Mouse (Mus musculus) adipocyte (in vitro differentiated cells): ENCODE results near the gene Zmynd19.
"Not testable (repeated sequence)": the region's sequence is repeated elsewhere in the genome, so short reads cannot be mapped to it uniquely, and the experiment has no call there.

Experiments used
- DNase-seq: peaks from one replicate; pipeline ENCODE4 v3.0.0-alpha.2; 2016; ENCODE audit warnings: low spot score

Gene Zmynd19

DNA sequence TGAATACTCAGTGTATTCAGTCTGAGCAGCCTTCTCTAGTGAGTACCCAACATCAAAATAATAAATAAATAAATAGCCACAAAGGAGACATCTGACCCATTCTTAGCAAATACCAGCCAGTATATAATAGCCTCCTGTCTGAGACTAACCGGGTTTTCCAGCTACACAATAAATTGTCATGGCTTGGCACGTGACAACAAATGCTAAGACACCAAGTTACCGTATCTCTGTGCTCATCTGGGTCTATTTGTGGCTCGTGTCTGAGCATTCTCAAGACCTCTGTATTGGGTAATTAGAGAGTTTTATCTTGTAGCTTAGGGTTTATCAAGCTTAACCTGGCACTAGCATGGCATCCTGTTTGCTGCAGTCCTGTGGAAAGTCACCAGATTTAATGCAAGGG, 7.5 kb upstream of the Zmynd19 start:
- DNase-seq: no peak

DNA sequence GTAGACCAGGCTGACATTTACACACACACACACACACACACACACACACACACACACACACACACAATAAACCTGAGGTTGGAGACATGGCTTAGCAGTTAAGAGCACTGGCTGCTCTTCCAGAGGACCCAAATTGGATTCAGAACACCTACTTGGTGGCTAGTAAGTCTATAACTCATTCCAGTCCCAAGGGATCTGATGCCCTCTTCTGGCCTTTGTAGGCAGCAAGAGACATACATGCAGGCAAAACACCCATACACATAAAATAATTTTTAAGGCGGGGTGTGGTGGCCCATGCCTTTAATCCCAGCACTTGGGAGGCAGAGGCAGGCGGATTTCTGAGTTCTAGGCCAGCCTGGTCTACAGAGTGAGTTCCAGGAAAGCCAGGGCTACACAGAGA, 5.3 kb upstream of the Zmynd19 start:
- not testable (repeated sequence) for DNase-seq

DNA sequence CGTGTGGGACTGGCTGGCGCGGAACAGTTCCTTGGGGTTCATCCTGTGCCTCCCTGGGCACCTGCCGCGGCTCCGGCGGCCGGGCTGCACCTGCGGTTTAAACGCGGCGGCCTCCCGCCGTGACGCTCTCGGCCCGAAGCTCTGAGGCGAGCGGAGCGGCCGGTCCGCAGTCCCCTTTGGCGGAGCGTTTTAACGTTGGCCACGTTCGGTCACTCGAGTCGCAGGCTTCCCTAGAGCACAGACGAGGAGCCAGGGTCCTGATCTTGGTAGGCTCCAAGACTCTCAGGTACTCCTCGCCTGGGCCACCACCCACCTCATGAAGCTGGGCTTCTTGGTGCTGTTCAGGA, 570 bp downstream of the Zmynd19 start:
- no peak for DNase-seq

DNA sequence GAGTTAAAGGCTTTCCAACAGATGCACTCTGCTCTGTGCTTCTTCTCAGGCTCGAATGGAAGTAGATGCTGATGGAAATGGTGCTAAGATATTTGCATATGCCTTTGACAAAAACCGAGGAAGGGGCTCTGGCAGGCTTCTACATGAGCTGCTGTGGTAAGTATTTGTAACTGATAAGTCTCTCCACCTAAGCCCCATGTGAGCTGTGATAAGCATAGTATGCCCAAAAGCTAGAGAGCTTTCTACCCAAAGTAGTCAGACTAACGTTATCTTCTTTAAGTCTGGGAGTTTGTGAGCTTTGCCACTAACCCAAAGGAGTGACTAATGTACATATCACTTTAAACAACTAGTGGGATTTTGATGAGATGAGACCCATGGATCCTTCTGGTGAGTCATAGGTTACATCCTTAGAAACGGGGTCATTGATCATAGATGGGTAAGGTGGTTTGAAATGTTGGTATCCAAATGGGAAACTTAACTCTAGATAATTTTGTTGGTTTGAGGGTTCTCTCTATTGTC, 3.0 kb downstream of the Zmynd19 start:
- no peak for DNase-seq

DNA sequence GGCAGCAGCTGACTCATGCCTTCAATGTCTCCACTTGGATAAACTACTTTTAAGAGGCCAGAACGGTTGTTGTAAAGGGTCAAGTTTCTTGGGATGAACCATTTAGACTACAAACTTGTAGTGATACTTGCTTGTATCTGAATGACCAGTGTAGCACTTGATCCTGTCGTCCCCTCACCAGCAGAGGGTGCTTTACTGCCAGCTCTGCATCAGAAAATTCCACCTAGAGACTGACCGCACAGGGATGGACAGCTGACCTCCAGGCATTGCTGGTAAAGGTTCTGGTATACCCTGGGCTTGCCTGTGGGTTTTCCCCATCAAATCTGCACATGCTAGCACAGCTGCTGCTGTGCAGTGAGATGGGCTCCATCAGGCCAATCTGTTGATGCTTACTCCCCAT, 11.3 kb downstream of the Zmynd19 start:
- DNase-seq: peak; percentile 31

DNA sequence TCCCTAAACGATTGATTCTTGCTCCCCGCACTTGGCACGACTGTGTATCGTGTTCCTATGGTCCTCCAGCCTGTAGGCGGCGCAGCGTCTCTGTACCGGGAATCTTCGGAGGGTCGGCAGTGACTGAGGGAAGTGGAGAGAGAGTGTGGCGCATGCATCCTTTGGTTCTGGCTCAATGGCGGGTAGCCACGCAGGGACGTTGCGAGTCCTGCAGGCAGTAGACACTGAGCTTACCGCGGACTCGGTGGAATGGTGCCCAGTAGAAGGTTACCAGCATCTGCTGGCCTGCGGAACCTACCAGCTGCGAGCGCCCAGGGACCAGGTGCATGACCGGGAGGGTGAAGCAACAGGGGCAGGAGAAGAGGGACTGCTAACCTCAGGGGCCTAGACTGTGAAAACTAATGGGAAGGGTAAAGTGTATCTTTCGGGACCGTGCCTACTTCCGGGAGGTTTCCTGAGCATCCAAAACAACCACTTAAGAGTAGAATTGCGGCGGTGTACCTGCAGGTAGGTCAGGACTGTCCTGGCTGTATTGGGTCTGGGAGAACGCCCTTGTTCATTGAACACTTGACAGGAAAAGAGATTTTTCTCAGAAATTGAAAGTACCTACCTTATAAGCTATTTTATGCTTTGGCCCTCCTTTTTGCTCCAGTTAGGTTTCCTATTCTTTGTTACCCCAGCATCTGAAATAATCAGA, 12.9 kb downstream of the Zmynd19 start, which contains the start of gene Dph7:
Gene Dph7, plus strand, starts transcription at position 97 of the 697 bp plus-strand sequence.
- DNase-seq: peak; percentile 79

DNA sequence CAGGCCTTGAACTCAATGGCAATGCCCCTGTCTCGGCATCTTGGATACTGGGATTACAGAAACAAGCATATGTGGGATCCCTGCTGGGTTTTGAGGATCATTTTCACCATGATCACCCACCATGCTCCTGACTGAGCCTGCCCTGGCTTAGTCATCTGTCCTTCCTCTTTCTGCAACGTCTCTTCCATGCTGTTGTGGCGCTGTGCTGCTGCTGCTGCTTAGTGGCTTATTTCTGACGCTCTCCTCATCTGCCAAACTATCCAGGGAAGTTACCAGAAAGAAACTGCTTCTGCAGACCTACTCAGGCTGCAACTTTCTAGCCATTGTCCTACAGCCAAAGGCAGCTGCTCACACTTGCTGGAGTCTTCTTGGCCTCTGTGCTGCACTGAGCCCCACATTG, 20.8 kb downstream of the Zmynd19 start:
- no peak for DNase-seq

DNA sequence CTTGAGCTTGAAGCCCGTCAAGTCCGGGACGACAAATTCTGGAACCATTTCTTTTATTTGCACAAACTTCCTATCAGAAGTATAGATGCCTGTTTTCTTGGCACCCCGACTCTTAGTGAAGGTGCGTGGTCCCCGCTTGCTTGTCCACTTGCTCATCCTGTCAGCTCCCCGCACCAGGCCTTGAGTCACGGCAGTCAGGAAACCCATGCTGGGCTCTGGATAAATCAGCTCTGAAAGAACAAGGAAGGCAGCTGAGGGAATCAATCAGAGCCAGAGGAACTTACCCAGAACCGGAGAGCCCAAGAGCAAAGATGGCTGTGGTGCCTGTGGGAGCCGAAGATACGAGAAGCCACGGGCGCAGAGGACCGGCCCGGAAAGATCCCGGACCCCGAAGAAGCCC, 24.9 kb downstream of the Zmynd19 start:
- not testable (repeated sequence) for DNase-seq

DNA sequence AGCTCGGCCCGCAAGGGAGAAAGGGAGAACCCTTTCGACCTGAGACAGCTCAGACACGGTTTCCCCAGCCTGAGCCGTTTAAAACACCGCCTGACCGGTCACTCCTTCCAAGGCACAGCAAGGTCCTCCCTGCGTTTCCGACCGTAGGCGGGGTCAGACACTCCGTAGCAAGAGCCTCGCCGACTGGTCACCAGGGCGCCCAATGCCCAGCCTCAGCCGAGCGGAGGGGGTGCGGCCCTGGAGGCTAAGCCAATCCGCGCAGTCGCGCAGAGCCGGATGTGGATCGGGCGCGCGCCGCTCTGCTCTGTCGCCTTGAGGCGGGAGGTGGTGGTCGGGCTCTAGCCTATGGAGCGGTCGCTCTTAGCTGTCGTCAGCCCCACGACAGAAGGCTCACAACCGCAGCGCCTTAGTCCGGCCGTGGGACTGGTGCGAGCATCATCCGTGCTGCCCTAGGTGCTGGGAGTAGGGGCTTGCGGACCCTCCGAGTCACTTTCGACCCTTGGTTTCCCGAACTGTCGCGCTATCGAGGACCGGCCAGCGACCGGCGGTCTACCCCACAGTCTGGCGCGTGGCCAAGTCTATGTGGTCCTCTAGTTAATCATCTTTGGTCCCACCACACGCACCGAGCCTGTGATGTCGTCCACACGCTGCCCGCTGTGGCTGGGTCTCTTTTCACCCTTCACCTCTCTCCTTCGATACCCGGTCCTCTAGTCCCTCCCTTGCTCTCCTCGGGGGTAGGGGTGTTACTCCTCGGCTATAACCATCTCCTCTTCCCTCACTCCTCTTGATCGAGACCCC, 25.5 kb downstream of the Zmynd19 start, which contains the start of gene Mrpl41:
Gene Mrpl41, minus strand, starts transcription at position 193 of the 798 bp plus-strand sequence.
- peak; percentile 93 for DNase-seq

DNA sequence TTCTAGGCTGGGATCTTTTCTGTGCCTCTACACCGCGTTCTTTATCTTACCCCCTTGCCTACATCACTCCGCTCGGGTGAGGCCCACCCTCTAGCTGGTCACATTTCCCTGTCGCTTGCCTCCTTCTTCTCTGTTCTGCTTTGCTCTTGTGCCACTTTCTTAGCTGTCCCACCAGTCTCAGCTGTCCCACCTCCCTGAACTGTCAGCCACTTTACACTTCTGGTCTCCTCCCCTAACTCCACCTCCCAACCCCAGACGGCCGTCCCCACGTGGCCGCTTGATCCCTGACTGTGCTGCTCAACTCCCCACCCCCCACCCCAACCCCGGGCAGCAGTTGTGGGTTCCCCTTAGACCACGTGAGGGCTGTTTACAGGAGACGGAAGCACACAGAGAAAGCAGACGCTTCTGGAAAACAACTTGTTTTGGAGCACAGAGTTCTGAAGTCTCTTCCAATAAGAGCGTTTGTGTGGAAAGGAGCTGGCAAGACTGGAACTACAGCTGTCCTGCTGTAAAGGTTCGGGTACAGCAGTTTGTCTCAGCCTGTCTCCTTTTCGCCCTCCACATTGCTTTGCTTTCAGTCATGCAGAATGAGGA, 26.2 kb downstream of the Zmynd19 start, which contains the start of gene Pnpla7:
Gene Pnpla7, plus strand, starts transcription at position 330 of the 594 bp plus-strand sequence.
- DNase-seq: peak; percentile 87

DNA sequence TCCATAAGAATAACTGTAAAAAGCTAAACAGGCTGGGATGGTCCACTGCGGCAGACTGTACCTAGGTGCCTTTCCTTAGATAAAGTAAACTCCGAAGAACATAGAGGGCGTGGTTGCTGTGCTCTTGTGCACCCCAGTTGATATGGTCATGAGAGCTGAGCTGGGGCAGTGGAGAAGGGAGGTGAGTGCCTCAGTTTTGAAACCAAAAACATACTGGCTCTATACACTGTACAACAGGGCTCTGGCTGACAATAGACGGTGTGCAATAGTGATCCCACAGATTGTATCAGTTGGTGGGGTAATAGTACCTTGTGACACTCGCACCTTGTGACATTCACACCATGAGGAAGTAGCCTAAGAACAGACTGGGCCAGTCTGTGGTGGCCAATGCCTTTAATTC, 27.4 kb downstream of the Zmynd19 start:
- DNase-seq: peak; percentile 34

DNA sequence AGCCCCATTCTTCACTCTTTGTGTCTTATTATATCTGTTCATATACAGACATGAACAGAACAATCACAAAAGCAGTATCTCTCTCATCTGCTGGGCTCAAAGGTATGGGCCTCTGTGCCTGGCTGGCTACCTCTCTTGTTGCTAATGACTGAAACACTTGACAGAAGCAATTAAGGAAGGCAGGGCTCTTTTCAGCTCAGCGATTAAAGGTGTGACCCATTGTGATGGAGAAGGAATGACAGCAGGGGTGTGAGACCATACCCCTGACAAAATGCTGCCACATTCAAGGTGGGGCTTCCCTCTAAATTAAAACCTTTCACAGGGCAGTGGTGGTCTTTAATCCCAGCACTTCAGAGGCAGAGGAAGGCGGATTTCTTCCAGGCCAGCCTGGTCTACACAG, 38.2 kb downstream of the Zmynd19 start:
- no peak for DNase-seq

DNA sequence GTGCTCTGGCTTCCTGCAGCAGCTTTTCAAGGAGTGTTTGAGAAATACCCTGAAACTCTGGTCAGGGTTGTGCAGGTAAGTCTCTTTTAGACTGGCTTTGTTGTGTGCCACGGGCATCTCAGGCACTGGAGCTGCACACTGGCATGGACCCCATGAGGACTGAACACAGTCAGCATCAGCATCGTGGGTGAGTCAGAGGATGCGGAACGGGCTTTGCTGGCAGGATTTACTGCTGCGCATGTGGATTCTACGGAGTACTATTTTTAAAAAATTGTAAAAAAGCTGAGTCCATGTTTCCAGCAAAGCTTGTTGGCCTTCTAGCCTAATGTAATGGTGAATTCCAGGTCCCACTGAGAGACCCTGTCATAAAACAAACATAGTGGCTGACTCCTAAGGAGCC, 45.7 kb downstream of the Zmynd19 start:
- DNase-seq: no peak

DNA sequence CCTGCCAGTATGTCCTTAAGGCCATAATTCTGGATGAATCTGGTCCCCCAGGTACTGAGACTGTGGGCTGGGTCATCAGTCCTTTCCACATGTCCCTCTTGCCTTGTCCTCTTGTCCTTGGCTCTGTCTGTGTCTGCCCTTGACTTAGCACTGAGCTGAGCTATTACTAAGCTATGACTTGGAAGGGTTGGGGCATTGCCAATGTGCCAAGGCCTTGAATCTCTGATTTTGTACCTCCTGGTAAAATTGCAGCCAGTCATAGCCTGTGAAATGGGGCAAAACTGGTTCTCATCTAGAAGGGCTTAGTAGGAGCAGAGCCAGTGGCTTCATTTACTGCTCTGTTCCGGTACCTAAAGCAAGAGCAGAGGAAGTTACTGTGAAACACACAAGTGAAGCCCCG, 46.9 kb downstream of the Zmynd19 start:
- no peak for DNase-seq

DNA sequence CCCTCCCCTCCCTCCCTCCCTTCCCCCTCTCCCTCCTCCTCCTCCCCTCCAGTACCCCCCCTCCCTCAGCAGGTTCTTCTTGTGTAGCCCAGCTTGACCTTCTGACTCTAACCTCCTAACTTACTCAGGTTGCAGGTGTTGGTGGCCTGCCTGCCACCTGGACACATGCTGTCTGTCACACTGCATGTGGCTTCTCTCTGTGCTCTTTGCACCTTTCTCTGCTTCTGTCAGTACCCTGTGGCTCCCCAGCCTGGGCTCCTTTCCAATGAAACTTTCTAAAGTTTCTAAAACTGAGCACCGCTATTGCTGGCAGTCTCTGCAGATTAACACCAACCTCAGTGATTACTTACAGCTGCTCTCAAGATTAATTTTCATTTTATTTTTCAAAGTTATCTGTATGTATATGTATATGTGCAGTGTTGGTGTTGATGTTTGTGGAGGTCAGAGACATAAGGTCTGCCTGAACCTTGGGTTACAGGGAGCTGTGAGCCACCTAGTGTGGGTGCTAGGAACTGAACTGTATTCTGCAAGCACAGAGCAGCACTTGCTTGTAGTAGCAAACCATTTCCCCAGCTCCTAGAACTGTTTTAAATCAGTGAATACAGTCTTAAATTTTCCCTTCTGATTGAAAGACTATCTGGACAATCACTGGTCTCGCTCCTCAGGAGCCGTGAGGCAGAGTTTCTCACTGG, 51.1 kb downstream of the Zmynd19 start:
- peak; percentile 36 for DNase-seq

DNA sequence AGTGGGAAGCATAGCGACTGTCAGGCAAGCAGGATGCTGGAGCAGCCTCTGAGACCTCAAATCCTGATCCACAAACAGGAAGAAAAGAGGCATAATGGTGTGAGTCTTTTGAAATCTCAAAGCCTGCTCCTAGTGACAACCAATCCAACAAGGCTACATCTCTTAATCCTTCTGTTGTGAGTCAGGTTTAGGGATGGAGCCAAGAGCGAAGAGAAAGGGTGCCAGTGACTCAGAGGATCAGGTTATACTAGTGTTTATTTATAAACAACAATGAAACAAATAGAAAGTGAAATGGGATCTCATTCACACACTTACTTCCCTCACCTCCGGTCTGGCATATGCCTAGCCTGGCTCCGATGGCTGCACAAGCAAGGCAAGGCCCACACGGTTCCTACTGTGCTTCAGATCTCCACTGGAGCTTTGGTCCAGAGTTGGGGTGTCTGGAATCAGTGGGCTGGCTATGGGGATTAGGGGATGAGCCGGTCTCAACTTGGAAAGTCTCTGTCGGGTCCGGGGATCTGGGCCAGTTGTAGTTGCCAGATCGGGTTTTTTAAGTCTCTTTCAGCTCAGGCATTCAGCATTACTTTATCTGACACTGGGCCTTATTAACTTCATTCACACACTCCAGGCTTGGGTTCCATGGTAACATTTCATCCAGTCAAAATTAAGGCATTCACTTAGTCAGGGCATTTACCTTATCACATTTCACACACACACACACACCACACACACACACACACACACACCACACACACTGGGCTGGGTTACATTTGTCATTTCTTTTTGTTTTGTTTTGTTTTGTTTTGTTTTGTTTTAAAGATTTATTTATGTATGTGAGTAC, 54.6 kb downstream of the Zmynd19 start:
- no peak for DNase-seq

DNA sequence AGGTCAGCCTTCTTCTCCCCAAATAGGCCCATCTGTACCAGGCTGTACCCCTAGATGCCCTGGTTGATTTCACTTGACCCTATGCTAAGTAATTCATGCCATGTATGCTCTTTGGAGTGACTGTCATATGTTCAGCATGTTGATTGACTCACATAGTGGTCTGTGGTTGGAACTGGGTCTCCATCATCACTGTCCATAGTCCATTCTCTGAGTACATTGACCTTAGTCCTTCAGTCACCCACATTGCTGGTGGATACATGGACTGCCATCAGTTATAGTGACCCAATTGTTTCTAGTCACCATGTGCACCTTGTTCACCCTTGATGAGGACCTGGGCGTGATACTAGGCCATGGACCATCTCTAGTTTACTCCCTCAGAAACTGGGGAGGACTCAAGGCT, 57.2 kb downstream of the Zmynd19 start:
- no peak for DNase-seq

DNA sequence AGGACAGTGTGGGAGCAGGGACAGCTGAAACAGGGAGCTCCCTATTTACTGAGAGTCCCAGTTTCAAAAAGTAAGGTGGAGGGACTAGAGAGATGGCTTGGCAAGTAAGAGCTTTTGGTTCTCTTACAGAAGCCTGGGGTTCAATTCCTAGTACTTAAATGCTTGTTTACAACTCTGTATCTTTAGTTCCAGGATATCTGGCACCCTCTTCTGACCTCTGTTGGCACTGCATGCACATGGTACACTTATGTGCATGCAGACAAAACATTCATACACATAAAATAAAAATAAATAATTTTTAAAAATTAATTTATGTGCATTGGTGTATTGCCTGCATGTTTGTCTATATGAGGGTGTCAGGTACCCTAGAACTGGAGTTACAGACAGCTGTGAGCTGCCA, 58.7 kb downstream of the Zmynd19 start:
- no peak for DNase-seq
